In genomic region chr15:80235535-80235934, GRCm38 (mm10) we compare ENCODE assay signal across 9 mouse cellular contexts. TPM values are rescaled to one million over a fixed set of nuclear protein-coding genes. Genes with fewer than 3 reads are reported as not detected.
A peak's percentile ranks its signal among the peaks of the same experiment; 100 is the strongest.
DNase-seq lines count a peak whose midpoint lies in the region; ATAC-seq lines count a peak whose summit lies in the region.
"Had no signal": no experiment of that assay in that cellular context is flagged by ENCODE, and none has a peak within 500 bp of the region (broad histone marks: within the 10 kb centered on the region; RNA-seq: fewer than 3 reads in every experiment).

Gene AC140267.1, plus strand, starts transcription at chr15:80235835.

- H3K4me1 ChIP-seq in megakaryocyte, embryonic 14.5 days: peaks cover 60% of the 10 kb centered on the region
- peaks cover 7% of the 10 kb centered on the region; the same call in 1 of the 2 replicates for H3K4me1 ChIP-seq in stomach, embryonic 14.5 days (ENCODE audit: control insufficient read depth, insufficient read depth, low read length)

- peak within 1 kb of the TSS; percentile 84; the same call in 1 of the 2 replicates for H3K9ac ChIP-seq in stomach, embryonic 14.5 days (replicated peaks; ENCODE audit: low read depth, low read length)

- WGBS in stomach, embryonic 14.5 days: 94% methylated on average over 9 of the region's 9 CpGs

- peak within 1 kb of the TSS; percentile 76 for H3K4me2 ChIP-seq in stomach, embryonic 14.5 days (replicated peaks; ENCODE audit: low read depth, low read length)

- intact Hi-C loops in left cerebral cortex, postnatal 4 days (cut with DNase I): no loop called here

- H3K4me3 ChIP-seq in megakaryocyte, embryonic 14.5 days (replicated peaks): peak within 1 kb of the TSS; percentile 98
- peak within 1 kb of the TSS; percentile 87 for H3K4me3 ChIP-seq in stomach, embryonic 14.5 days (ENCODE audit: low read depth, low read length)

- H3K36me3 ChIP-seq in megakaryocyte, embryonic 14.5 days (replicated peaks; ENCODE audit: low read length): peaks cover 47% of the 10 kb centered on the region
- H3K36me3 ChIP-seq in stomach, embryonic 14.5 days (ENCODE audit: control insufficient read depth, insufficient read depth, low read length): peaks cover 34% of the 10 kb centered on the region

- H3K27me3 ChIP-seq in megakaryocyte, embryonic 14.5 days (replicated peaks): no peaks in the 10 kb centered on the region
- H3K27me3 ChIP-seq in stomach, embryonic 14.5 days (ENCODE audit: control insufficient read depth, insufficient read depth, low read length): no peaks in the 10 kb centered on the region

- ATAC-seq in megakaryocyte, adult 5-6 weeks (ENCODE audit: poor library complexity, severe bottlenecking): no peak
- ATAC-seq in stomach, embryonic 14.5 days (ENCODE audit: insufficient number of reproducible peaks, insufficient read depth, low FRiP score, low read depth): no peak

- H3K27ac ChIP-seq in stomach, embryonic 14.5 days (ENCODE audit: low read length): no peak within 1 kb of the TSS

- no peaks in the 10 kb centered on the region for H3K9me3 ChIP-seq in megakaryocyte, embryonic 14.5 days
- H3K9me3 ChIP-seq in stomach, embryonic 14.5 days (ENCODE audit: control insufficient read depth, low read depth, low read length): no peaks in the 10 kb centered on the region

- DNase-seq in adrenal gland, postnatal 14 days: no peak
- no peak for DNase-seq in adrenal gland, postnatal 4 days (ENCODE audit: low spot score in 2 of 2)
- DNase-seq in left cerebral cortex, postnatal 4 days: no peak
- DNase-seq in cerebellum, postnatal 36 days: no peak
- no peak for DNase-seq in urinary bladder, postnatal 4 days (ENCODE audit: low spot score in 2 of 2)

RNA-seq across cellular contexts. Expression of gene AC140267.1, which starts in this region (rescaled TPM):
- total RNA-seq in adrenal gland, postnatal 14 days (2021): 7.2 and 15.4 TPM in 2 replicates
- total RNA-seq in adrenal gland, postnatal 4 days (2021): 1 to 10 TPM; 7.3 to 8.9 TPM
- 6.2 TPM in 1 of 2 replicates, not detected in the other for polyA plus RNA-seq in megakaryocyte, embryonic 14.5 days (2012; ENCODE audit: insufficient read depth, low replicate concordance)
- total RNA-seq in megakaryocyte, adult 5-6 weeks (2015): 2.4 and 9.5 TPM in 2 replicates
- not detected in 2 replicates for total RNA-seq in megakaryocyte, adult 5-6 weeks (2017)
- 10 to 100 TPM; 21.1 to 22.2 TPM for total RNA-seq in left cerebral cortex, postnatal 4 days (2021)
- polyA plus RNA-seq in stomach, embryonic 14.5 days (2014; fragmentation: Nextera tagmentation; extraction: Ambion mirVana): not detected in 2 replicates
- polyA plus RNA-seq: gonadal fat pad, adult 2 months had no signal
